Mouse (Mus musculus) liver, adult 2 months (tissue): ENCODE data around the gene Cap1.

Source experiments
- CTCF ChIP-seq: fragments of 200-500 bp; IDR thresholded peaks from 2 replicates; pipeline ENCODE4 v1.5.1; 2011; ENCODE audit warnings: low read depth, low read length, control low read depth
- POLR2A ChIP-seq: fragments of 200-500 bp; IDR thresholded peaks from 2 replicates; pipeline ENCODE4 v1.6.1; 2011; ENCODE audit warnings: low read length, control low read depth; ENCODE audit not compliant: insufficient read depth; ENCODE audit errors: extremely low read depth

- TF ChIP-seq CTCF = no peak
- TF ChIP-seq POLR2A = no peak
Measured at GRCm38 (mm10) chr4:122848150-122848621, 37.7 kb downstream of the Cap1 start.
